Mouse (Mus musculus) heart, postnatal 25 days (tissue): ENCODE measurements at regions not wholly inside any gene's neighbourhood (a gene's known extent, or its start where the extent isn't known, plus 50 kb on each side); places are given as distances from the start of the nearest gene placed in this dataset.
A peak's percentile ranks its signal among the peaks of the same experiment; 100 is the strongest.
"Not testable (repeated sequence)": the region's sequence is repeated elsewhere in the genome, so short reads cannot be mapped to it uniquely, and the experiment has no call there.

ENCODE experiments used
- DNase-seq: peaks from one replicate; pipeline ENCODE4 v3.0.0; 2022; ENCODE audit warnings: low spot score
- intact Hi-C: fragments of 180-260 bp; cut with DNase I; formaldehyde crosslinking; loops from one replicate; pipeline ENCODE4 v1.15.1; 2025

GRCm38 (mm10) chr2:179158881-179159280 lies 283.4 kb upstream of the Cdh4 start:
- intact Hi-C loops = no loop called here
- DNase-seq = no peak

GRCm38 (mm10) chr2:179163116-179163515 lies 279.1 kb upstream of the Cdh4 start:
- DNase-seq = no peak
- intact Hi-C loops = no loop called here

GRCm38 (mm10) chr2:179170157-179170556 lies 272.1 kb upstream of the Cdh4 start:
- intact Hi-C loops = no loop called here

GRCm38 (mm10) chr2:179170608-179171007 lies 271.6 kb upstream of the Cdh4 start:
- no peak for DNase-seq
- intact Hi-C loops = no loop called here

More at GRCm38 (mm10) chr2:179170157-179170556, 272.1 kb upstream of the Cdh4 start:
- no peak for DNase-seq

GRCm38 (mm10) chr2:179176835-179177530 lies 265.2 kb upstream of the Cdh4 start:
- intact Hi-C loops = not testable (repeated sequence)

GRCm38 (mm10) chr2:179181366-179181765 lies 260.9 kb upstream of the Cdh4 start:
- intact Hi-C loops = no loop called here
- no peak for DNase-seq

More at GRCm38 (mm10) chr2:179176835-179177530, 265.2 kb upstream of the Cdh4 start:
- not testable (repeated sequence) for DNase-seq

GRCm38 (mm10) chr2:179182123-179182522 lies 260.1 kb upstream of the Cdh4 start:
- DNase-seq = no peak
- intact Hi-C loops = no loop called here

- intact Hi-C loops = loop anchor here (5.0 to 10.0 kb wide), 4 partner anchors 438 to 686 kb away; no protein-coding TSS in a partner anchor
- DNase-seq = no peak
Observed at GRCm38 (mm10) chr2:179192906-179193496, 249.2 kb upstream of the Cdh4 start.

- intact Hi-C loops = loop anchor here (5.0 to 10.0 kb wide), 4 partner anchors 439 to 686 kb away; no protein-coding TSS in a partner anchor
- peak; percentile 3 for DNase-seq
Observed at GRCm38 (mm10) chr2:179193507-179194160, 248.6 kb upstream of the Cdh4 start.

GRCm38 (mm10) chr2:179197471-179197870 lies 244.8 kb upstream of the Cdh4 start:
- intact Hi-C loops = loop anchor here (10.0 kb wide), 2 partner anchors 443 to 677 kb away; no protein-coding TSS in a partner anchor
- no peak for DNase-seq

GRCm38 (mm10) chr2:179200495-179200894 lies 241.7 kb upstream of the Cdh4 start:
- intact Hi-C loops = no loop called here
- no peak for DNase-seq

- intact Hi-C loops = no loop called here
- DNase-seq = no peak
Observed at GRCm38 (mm10) chr2:179210164-179210805, 231.9 kb upstream of the Cdh4 start.

GRCm38 (mm10) chr2:179216773-179217172 lies 225.5 kb upstream of the Cdh4 start:
- intact Hi-C loops = no loop called here
- DNase-seq = no peak

GRCm38 (mm10) chr2:179228096-179228495 lies 214.1 kb upstream of the Cdh4 start:
- intact Hi-C loops = no loop called here

GRCm38 (mm10) chr2:179231708-179232354 lies 210.4 kb upstream of the Cdh4 start:
- intact Hi-C loops = no loop called here
- DNase-seq = no peak

More at GRCm38 (mm10) chr2:179228096-179228495, 214.1 kb upstream of the Cdh4 start:
- no peak for DNase-seq

GRCm38 (mm10) chr2:179238166-179238565 lies 204.1 kb upstream of the Cdh4 start:
- no peak for DNase-seq
- intact Hi-C loops = no loop called here

GRCm38 (mm10) chr2:179260892-179261291 lies 181.3 kb upstream of the Cdh4 start:
- DNase-seq = no peak
- intact Hi-C loops = no loop called here

- intact Hi-C loops = no loop called here
- no peak for DNase-seq
Observed at GRCm38 (mm10) chr2:179263888-179264287, 178.3 kb upstream of the Cdh4 start.

GRCm38 (mm10) chr2:179265436-179265835 lies 176.8 kb upstream of the Cdh4 start:
- no peak for DNase-seq
- intact Hi-C loops = no loop called here
